Mouse (Mus musculus) cerebellum, adult 2 months (tissue): ENCODE measurements around the gene Mme.

Experiments used
- CTCF ChIP-seq: fragments of 200-500 bp; IDR thresholded peaks from 2 replicates; pipeline ENCODE4 v1.5.1; 2011; ENCODE audit warnings: low read depth, mild to moderate bottlenecking, control low read depth, low read length, moderate library complexity, borderline replicate concordance; ENCODE audit not compliant: insufficient read depth
- POLR2A ChIP-seq: fragments of 200-500 bp; IDR thresholded peaks from 2 replicates; pipeline ENCODE4 v1.6.1; 2011; ENCODE audit warnings: low read length, control low read depth, borderline replicate concordance; ENCODE audit not compliant: insufficient read depth

DNA sequence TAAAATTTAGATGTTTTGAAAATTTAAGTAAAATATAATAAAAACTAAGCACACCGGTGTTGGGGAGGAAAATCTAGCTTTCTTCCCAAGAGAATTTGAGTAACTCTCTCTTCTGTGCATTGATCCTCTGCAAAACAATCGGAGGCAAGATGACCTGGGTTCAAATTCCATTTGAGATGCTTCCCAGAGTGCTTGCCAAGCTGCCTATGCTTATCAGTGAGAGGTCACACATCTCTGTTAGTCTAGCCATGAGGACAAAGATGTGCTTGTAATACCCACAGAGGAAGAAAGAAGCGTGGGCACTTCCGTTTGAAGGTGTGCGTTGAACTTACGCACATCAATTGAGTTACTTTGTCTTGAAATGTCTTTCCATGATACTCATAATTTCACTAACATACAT is 53.0 kb downstream of the Mme start:
- TF ChIP-seq CTCF (no peak), POLR2A (no peak)
